Mouse (Mus musculus): ENCODE measurements around the gene Pax7.

Gene Pax7

DNA sequence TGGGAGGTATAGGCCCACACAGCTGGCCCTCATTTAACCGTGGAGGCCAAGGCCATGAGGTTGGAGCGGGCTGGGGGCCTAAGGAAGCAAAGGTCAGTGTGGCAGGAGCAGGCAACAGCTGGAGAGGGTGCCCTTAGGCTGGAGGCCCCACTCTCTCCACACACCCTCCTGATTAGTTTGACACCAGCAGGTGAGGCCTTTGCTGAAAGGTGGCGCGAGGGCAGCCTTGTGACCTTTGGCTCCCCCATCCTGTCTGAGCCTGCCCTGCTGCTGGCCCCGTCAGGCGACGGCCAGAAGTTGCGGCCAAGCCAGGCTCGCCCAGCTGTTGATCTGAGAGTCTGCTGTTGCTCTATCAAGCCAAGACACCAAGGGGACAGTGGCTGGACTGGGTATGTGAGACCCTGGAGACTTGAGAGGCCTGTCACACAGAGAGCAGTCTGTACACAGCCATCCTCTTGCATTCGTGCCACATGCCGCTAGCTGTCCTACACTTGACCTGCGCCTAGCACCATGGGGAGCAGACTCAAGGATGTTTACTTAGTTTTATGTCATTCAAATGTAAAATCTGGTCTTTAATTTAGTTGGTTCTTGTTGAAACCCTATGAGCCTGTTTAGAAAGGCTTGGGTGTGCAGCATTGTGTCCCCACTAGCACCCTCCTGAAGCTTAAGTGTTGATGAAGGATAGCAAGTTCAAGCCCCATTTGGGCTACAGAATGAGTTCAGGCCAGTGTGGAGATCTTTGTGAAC lies 86.0 kb downstream of the Pax7 start:
- peak; percentile 1 for DNase-seq

DNA sequence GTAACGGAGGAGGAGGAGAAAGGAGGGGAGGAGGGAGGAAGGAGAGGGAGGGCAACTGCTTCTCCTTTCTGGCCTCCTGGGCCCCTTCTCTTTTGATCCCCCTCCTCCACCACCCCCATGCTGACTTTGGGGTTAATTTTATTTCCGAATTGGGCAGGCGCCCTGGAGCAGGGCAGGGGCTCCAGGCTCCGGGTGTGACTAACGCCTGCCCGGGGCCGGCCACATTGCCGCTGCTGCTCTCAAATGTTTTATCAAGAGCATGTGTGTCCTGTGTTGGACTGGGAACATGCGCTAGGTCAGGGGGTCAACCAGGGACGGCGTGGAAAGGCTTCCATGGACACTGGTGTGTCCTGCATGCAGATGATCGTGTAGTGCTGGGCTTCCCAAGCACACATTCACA lies 87.2 kb downstream of the Pax7 start:
- no peak for DNase-seq

DNA sequence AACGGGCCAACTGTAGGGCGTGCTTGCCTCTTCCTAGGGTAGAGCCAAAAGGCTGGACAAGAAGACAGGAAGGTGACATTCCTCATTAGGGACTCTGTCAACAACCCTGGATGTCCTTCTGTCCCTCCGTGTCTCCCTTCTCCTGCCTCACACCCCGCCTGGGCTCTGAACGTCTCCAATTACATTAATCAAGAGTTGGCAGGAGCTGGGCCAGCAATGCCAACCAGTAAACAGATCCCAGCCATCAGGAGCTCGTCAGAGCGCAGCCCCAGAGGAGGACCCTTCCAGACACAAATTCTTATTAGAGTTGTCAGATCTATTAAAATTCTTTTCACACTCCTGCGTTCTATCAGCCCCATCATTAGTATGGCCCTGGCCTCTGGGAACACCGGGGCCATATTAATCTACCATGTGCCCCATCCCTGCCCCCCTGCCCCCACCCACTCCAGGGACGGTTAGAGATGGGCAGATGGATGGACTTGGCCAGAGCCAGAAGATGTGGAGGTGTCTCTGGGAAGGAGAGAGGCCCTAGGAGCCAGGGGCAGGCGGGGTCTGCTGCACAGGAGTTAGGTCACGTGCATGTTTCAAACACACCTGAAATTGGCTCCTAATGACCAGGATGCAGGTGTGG lies 88.4 kb downstream of the Pax7 start:
- DNase-seq = no peak

DNA sequence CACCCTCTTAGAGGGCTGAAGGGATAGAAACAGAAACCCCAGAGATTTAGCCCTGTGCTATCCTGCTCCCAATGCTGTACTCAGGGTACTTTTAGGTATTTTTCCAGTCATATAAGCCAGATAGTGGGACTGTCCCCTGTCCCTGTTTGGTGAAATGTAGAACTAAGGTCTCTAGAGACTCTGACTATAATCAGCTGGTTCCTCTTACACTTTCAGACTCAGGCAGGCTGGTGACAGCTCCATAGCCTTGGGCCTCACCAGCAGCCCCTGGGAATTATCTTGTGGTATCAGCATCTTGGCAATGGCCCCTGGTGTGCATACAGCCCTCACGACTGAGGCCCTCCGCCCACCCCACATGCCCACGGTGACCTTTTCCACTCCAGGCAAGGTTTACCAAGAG lies 89.7 kb downstream of the Pax7 start:
- no peak for DNase-seq

DNA sequence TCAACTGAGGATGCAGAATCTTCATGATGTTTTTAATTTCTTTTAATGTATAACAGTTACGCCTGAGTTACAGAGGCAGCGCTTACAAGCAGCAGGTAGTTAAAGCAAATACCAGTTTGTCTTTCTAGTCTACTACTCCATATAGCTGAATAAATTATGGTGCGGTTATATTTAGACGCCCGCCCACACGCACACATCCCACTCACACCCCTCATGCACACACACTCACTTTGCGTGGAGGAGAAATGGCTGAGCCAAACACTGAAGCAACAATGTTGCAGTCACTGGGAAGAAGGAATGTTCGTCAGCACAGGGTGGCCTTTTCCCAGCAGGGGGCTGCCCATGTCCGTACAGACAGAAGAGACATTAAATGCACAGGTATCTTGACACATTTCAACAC lies 96.3 kb downstream of the Pax7 start:
- DNase-seq = no peak

DNA sequence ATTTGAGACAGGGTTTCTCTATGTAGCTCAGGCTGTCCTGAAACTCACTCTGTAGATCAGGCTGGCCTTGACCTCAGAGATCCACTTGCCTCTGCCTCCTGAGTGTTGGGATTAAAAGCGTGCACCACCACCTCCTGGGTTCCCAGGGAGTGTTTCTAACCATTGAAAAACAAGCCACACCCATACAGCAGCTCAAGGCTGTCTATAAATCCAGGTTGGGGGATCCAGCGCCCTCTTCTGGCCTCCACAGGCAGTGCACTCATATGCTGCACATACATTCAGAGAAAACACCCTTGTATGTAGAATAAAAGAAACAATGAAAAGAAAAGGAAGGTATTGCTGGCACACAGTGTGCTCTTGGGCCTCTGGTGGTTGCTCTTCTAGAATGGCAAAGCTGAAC lies 106.2 kb downstream of the Pax7 start:
- DNase-seq = no peak

DNA sequence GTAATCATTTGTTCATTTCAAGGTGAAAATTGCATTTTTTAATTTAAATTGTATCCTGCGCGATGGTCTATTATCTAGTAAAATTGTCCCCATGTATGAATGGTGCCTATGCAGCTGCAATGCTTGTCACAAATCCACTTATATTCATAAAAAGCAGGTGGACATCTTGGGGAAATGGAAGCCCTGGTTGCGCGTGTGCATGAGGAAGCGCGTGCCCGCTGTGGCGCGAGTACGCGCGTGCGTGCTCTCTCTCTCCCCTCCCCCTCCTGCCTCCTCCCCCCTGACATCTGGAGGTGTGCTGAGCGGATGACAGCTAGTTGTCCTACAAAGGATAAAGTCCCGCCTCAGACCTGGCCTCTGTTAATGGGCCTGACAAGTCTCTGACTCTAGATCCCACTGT lies 107.9 kb downstream of the Pax7 start:
- DNase-seq = no peak

DNA sequence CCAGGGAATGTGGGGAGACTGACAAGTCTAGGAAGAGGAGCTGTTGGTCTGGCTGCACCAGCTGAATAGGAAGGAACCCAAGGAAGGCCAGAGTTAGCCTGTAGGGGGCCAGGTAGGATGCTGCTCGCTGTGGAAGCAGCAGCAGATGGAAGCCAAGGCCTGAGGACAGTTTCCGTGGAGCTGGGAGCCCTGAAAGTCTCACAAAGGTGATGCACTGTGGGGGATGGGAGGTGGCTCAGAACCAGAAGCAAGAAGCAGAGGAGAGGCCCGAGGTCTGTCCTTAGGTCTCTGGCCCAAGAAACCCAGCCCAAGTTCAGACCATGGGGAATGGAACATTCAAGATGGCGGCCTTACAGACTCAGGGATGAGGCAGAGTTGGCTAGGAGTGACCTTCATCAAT lies 109.0 kb downstream of the Pax7 start:
- no peak for DNase-seq

DNA sequence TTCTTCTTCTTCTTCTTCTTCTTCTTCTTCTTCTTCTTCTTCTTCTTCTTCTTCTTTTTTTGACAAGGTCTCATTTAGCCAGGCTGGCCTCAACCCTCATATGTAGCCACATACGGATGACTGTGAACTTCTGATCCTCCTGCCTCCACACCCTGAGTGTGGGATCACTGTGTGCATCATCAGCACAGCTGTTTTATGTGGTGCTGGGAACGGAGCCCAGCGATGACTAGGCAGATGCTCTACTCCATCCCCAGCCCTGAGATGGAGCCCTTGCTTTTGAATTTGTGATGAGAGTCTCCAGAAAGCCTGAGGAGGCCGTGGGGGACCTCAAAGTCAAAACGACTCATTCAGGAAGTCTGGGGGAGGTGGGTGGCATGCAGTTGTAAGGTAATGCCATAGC lies 114.3 kb downstream of the Pax7 start:
- DNase-seq = no peak

DNA sequence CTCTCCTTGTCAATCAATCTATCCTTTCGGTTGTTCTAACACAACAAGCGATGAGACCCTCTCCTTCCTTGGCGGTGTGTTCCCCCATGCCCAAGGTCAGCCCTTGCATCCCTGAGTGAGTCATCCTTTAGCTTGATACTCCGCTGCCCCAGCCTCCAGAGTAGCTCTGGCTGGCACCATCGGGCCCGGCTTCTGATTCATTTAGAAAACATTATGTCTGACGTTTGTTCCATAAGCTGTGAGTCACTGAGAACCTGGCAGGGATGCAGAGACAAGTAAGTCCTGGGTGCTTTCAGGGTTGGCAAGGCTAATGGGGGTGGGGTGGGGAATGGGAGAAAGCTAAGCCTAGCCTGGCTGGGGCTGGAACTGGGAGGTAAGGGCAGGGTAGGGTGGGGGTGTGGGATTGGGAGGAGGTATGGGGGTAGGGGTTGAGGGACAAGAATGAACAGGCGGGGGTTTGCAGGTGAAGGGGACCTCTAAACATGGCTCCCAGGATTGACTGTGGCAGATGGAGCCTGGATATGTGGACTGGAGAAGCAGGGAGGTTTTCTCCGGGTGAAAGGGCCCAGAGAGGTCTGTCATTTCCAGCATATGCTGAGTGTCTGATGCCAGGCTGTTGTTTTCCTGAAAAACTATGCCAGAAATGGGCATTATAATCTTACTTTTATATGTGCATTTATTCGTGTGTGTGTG lies 116.7 kb downstream of the Pax7 start:
- no peak for DNase-seq

DNA sequence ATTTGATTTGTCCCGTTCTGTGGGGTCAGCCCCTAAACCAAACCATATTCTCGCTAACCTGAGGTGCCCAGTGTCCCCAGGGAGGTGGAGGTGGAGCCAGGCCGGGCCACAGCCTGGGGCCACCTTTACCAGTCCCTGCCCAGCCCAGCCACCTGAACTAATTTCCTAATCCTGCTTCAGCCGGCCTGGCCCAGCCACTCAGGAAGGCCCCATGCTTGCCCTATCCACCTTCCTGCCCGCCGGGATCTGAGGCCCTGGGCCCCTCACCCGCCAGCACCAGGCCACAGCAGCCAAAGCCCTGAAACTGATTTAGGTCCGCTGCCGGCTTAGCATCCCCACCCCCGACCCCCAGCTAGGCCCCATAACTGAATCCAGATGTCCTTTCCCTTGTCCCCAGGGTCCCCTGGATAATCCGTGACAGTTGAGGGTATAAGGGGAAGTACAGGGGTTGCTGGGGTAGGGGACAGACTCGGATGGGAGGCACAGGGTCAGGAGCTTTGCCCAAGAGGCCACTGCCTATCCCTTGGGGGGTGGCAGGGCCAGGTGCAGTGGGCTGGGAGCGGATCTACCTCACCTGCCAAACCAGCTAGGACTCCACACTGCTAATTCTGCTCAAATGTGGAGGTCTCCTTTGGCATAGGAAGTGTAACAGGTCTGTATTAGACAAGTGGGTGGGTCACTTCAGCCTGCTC lies 117.9 kb downstream of the Pax7 start:
- no peak for DNase-seq

DNA sequence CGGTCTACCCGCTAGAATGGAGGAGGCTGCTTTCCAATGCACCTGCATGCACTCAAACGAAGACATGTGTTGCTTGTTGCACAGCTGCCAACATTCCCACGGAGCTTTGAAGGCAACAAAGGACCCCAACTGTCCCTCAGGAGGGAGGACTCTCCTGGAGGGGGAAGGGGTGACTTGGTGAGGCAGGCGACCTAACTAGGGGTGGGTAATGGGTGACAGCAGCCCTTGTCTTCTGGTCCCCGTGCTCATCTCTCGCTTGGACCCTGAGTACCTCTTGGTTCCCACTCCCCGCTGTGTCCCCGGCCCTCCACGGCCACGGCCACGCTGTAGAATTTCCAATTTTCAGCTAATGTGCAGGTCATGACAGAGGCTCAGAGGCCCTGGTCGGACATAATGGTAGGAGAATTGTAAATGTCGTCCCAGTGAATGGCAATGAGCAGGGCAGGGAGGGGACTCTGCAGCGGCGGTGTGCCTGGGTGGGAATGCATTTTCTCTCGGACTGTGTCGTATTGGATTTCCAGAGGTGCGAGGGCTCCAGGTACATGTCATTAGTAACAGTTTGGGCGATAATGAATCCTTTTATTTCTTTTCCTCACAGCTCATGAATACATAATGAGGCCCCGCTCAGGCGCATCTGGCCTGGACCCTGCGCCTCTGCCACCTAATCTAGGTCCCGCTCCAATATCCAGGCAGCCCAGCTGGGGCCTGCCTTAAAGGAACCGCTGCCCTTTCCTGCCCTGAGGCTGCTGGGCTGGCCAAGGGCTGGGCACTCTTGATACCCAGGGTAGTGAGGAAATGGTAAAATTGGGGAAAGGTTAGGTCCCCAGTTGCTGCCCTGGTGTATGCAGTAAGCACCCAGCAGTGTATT lies 122.6 kb downstream of the Pax7 start:
- DNase-seq = no peak

DNA sequence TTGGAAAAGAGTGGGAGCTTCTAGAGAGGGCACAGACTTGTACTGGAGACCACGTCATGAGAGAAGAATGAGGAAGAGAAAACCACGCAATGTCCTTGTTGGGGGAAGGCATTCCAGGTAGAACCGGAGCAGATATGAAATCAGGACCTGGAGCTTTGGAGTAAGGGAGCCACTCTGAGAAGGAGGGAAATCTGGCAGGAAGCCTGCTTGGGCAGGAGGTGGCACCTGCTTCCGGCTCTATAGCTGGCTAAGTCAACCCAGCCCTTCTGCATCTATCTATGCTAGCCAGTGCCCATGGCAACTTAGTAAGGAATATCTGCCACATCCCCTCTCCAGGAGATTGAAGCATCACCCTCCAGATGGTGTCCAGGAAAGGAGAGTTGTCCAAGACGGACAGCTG lies 127.3 kb downstream of the Pax7 start:
- DNase-seq = no peak

DNA sequence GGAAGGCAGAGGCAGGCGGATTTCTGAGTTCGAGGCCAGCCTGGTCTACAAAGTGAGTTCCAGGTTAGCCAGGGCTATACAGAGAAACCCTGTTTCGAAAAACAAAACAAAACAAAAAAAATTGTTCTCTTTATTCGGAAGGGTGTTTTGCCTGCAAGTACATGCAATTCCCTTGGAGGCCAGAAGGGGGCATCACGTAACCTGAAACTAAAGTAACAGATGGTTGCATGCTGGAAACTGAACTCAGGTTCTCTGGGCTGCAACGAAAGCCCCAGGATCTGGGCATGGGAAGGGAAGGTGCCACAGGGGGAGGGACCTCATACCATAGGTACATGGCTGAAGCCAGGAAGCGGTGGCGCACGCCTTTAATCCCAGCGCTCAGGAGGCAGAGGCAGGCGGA lies 129.9 kb downstream of the Pax7 start:
- peak; percentile 9 for DNase-seq

DNA sequence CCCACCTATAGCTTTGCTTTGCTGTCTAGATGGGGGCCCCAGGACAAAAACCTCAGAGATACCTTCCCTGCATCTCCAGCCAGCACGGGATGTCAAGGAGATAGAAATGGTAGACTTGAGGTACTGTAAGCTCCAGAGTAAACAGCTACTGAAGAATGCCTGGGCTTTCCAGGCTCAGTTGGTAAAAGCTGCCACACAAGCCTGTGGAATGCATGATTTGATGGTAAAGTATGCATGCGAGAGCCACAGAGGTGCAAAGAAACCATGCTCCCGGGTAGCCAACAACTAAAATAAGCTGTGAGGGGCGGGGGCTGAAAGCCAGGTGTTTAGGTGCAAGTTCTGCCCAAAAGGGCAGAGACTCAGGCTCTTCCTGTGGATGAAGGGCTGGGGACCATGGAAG lies 130.4 kb downstream of the Pax7 start:
- no peak for DNase-seq

DNA sequence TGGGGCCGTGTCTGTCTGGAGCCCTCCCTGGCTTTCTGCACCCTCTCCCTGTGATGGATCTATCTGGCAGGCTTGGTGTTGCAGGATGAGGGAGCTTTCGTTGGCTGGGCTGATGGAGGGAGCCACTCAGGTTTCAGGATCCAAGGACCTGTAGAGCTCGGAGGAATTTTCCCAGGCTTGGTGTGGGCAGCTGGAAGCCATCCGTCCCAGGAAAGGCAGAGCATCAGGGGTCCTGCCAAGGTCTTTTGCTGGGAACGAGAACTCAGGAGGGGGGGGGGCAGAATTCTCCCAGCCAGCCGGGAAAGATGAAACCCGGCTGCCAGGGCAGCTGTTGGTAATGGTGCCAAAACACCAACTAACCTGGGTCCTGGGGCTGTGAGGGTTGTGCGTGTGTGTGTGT lies 134.7 kb downstream of the Pax7 start:
- DNase-seq = no peak

DNA sequence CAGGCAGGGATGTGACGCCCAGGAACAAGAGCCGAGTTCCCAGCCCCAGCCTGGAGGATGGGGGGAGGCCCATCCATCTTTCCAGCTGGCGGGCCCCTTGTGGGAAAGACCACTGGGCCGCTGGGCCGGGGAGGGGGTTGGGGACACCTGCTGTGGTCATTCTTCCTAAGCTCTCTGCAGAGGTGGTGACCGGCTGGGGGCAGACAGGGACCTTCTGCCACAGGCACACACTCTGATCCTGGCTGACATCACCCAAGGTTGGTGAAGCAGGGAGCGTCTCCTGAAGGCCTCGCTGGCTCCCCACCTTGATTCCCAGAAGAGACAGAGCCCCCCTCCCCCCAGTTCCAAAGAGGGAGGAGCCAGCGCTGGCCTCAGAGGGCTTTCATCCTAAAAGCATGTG lies 135.6 kb downstream of the Pax7 start:
- DNase-seq = no peak

DNA sequence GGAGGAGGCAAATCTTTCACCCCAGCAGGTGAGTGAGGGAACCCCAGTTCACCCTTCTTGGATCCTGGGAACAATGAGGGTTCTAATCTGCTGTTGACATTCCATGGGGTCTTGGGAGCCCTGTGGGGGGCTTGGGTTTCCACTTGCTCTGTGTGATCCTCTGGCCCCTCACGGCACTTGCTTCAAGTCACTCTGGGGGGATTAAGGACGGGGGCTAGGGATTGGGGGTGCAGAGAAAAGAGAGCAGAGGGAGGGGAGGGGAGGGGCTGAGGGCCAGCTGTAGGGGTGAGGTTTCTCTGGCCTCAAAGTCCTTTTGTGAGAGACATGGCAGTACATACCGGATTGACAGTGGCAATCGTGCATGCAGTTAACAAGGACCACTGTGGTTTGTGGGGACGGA lies 140.0 kb downstream of the Pax7 start:
- DNase-seq = no peak

DNA sequence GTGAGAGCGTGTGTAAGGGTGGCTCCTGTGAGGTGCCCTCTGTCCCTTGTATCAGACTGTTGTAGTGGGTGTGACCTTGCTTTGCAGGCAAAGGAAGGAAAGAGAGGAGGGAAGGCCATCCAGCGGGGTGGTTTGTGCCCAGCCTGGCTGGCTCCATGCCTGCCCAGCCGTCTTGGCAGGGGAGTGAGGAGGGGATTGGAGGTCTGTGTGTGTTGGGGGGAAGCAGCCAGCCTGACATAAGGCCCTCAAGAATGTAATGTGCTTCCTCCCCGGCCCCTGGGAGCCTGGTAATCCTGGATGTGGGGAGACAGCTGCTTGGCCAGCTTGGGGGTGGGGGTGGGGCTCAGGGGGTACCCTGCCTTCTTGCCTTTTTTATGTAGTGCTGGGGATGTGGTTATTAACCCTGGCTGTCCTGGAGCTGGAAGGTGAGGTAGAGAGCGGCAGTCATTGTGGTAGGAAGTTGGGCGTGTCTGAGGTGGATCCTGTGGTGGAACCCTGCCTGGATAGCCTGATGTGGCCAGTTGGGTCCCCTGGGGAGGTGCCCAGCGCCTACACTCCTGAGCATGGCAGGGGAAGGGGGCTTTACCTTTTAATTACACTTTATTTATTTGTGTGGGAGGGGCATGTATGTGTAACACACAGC lies 143.6 kb downstream of the Pax7 start:
- no peak for DNase-seq

DNA sequence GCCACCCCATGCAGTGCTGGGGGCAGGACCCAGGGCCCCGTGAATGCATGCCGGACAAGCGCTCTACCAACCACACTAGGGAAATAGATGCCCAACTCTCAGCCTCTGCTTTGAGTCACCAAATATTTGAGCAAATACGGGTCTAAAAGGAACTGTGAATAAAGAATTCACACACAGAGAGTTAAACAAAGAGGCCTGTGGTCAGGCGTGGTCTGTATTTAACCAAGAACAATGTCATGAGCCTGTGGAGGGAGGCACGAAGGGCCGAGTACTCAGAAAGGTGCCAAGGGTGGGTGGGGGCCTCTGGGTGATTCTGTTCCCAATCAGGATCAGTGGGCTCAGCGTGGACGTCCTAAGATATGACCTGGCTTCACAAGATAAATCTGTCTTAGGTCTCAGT lies 145.3 kb downstream of the Pax7 start:
- no peak for DNase-seq

Measured in lung, postnatal 36 days (tissue).